Mouse (Mus musculus) right cerebral cortex, adult 2 months (tissue): ENCODE results near the gene Fndc1.

Experiments used
- DNase-seq, 2 experiments: peaks; one replicate each; pipeline ENCODE4 v3.0.0; 2021 to 2022; ENCODE audit warnings: low spot score in 2 of 2

The Fndc1 gene

DNA sequence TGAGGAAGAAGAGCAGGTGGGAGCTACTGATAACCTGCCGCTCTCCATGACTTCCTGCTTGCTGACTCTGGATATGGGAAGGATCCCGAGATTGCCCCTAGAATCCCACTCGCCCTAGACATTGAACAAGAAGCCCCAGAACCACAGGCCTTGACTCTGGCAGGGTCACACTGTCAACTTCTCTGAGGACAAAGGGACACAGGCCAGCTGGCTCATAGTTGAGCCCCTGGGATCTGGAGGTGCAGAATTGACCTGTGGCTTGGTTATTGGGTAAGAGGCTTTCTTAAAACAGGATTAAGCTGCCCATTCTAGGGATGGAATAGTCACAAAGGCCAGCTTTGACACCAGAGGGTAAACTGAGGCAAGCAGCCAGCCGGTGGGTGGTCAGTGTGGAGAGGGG is 136.8 kb downstream of the Fndc1 start:
- DNase-seq = no peak
